Mouse (Mus musculus): ENCODE measurements around the gene Il6st.

The Il6st gene

DNA sequence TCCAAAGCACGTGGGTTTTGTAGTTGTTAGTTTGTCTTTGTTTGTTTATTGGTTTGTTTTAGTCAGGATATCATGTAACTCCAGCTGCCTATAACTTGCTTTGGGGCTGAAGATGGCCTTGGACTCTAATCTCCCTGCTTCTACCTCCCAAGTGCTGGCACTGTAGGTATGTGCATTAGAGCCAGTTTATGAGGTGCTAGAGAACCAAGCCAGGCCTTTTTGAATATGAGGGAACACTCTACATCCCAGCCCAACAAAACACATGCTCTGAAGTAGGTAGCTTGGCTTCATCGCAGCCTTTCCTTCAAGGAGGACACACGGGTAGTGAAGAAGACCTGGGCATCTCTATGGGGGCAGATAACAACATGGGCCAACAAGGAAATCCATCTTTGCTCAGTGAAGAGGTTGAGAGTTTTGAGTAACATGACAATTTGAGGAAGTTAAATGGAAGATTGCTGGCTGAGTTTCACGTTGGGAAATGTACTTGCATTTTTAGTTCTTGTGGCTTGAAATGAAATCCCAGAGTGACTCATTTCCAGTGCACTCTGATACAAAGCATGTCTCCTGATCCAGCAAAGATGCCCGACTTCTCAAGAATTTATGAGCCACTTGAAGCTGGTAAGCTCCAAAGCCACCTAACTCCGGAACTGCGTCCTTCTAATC is 20.9 kb upstream of the Il6st start:
- no peak for DNase-seq (ENCODE audit: extremely low read depth, low read depth)

DNA sequence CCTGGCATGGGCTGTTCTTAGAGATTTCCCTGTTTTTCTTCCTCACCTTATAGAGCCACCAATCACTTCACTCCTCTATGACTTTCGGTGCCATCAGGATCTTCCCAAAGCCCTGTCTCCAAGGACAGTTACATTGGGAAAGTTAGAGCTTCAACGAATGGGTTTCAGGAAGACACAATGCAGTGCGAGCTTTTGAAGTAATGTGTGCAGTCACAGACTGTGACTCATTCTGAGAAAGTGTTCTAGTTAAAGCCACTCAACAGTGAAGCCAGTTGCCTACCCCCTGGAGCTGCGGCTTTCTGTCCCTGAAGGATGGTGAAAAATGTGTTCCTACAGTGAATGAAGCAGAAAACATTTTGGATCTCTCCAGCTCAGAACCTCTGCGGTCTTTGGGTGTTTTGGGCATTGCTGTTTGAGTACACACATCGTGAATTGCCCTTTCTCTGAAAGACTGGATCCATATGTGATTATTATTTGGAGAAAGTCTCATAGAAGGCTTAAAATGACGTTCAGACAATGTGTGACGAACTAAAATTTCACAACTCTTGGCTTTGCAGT is 16.7 kb upstream of the Il6st start:
- DNase-seq (ENCODE audit: extremely low read depth, low read depth), result no peak

DNA sequence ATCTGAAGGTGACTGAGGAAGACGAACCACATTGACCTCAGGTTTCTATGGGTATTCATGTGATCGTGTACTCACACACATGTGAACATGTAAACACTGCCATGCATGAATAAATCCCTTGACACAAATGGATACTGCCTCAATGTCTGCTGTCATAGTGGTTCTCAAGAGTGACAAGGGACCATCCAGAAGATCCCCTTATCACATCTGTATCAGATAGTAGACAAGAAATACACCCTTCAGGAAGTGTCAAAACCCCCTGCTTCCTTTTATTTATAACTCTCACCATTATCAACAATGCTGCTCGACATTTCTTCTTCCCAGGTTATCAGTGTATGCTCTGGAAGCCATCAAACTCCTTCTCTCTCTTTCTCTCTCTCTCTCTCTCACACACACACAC is 13.7 kb upstream of the Il6st start:
- DNase-seq (ENCODE audit: extremely low read depth, low read depth), result no peak

DNA sequence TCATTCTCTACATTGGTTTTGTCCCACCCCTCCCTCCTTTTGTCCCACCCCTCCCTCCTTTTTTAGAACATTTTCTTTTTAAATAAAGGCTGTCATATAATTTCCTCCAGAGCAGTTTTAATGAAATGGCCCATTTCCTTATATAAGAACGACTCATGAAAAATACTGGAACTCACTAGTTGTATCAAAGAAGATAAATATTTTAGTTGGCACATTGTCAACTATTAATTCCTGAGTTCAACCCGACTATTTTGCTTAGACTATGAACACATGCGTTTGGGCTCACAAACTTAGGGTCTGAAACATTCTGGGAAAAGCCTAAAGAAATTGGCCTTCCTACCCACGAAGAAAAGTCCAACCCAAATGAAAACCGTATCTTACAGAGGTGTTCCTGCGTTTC is 6.5 kb upstream of the Il6st start:
- no peak for DNase-seq (ENCODE audit: extremely low read depth, low read depth)

DNA sequence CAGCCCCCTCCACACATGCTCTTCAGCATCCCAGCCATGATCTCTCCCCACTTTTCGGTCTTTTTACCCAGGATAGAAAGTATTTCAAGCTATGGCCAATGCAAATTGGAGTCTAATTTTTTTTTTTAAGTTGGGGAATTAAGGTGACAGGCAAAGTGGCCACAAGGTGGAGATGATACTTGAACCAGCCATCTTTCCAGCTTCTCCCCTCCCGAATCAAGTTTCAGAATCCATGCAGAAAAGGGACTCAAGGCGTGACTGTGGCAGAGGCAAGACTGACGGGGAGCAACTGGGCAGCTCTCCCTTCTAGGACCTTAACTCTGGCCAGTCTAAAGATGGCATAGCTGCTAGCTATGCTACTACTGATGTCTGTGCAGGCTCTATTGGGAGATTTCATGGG is 5.9 kb upstream of the Il6st start:
- no peak for DNase-seq (ENCODE audit: extremely low read depth, low read depth)

DNA sequence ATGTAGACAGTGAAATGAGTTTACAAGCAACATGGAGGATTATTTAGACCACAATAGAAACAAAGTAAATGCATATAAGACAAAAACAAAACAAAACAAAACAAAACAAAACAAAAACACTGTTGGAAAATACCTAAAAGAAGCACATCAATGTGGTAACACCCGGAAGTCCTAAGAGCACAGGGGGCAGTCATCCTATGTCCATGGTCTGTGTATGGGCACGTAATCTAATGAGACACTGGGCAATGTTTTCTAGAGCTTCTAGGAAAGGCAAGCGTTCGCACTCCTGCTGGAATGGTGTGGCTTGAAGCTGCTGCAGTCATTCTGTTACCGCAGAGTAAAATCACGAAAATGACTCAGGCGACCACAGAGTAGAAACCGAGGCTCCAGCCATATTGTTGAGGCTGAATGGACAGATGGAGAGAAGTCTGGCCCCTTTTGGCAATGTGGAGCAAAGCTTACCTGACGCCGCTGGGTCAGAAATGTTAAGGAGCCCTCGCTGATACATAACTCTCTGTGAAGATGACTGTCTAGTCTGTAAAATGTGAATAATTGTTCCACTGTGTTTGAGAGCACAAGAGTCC is 5.3 kb upstream of the Il6st start:
- no peak for DNase-seq (ENCODE audit: extremely low read depth, low read depth)

DNA sequence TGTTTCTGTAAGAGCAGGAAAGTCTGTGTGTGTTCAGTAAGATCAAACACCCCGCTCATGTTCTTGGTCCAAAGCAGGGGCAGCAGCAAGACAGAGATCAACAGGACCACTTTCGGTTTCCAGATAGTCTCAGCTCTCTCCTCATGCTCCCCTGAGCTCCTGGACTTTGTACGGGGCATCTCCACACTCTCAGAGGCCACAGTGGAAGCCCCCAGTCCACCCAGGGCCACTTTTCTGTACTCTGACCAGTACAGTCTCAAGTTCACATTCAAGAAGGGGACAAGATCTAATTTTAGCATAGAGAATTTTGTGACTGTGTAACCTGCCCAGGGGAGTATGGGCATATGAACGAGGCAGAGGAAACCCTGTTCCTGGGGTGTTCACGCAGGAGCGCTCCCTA is 3.9 kb upstream of the Il6st start:
- no peak for DNase-seq (ENCODE audit: extremely low read depth, low read depth)

DNA sequence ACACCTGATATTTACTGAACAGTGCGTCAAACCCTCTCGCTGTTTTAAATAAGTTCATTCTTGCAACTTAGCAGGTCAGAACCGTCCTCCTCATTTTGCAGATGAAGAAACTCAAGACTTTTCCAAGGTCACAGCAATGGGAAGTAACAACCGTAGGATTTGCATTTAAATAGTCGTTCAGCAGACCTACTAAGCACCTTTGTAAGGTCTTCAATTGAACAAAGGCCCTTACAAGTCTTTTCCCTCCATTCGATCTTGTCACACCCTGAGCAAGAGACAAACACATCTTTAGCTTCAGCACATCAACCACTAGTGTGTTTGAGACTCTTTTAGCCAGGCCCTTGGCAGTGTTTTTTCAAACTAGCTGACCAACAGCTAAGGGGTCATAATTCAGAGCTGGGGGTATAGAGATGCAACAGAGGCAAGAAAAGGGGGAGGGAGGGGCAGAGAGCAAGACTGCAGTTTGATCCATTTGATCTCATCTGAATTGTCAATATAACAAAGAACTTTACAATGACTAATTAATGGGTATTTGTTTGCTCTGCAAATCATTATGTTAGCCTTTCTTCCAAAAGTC is 1.4 kb upstream of the Il6st start:
- DNase-seq (ENCODE audit: extremely low read depth, low read depth), result no peak

DNA sequence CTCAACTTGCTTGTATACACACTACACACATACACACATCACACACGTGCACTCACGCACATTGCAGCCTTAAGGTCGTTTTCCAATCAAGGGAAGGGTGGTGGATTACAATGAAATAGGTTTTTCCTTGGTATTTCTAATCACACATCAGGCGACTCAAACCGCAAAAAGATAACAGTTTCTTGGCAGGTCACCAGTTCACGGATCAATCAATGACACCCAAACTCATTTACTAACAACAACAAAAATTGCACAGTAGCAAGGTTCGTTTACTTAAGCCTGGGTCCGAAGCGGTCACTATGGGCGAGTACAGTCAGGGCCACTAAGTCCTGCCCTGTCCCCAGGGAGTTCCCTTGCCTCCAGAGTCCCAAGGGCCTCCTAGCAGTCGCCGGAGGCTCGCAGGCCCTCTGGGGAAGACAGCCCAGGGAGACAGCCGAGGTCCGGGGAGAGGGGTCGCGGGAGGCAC is 500 bp upstream of the Il6st start:
- no peak for DNase-seq (ENCODE audit: extremely low read depth, low read depth)

DNA sequence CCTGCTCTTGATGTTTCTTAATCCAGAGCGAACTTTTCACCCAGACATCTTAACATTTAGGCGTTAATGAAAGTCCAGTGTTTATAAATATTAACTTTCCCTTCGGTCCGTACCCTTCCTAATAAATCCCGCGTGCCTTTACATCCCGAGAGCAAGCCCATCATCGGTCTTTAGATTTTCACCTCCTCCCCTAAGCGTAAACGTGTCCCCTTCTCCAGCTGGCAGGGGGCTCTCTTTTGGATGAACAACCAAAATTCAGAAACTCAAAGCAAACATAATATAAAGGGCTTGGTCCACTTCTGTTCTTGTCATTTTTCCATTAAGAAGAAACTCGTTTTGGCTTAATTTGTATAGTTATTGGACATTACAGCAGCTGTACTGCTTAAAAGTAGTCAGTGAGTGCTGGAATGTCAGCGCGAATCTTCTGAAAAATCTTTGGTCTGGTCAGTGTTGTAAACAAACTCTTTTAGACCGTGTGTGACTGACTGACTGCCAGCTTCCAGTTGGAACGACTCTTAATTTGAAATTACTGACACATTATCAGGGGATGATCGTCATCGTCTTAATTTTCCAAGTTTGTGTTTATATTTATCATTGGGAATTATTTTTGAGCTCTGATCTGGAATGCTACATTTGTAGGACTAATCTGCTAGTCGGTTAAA is 887 bp downstream of the Il6st start:
- no peak for DNase-seq (ENCODE audit: extremely low read depth, low read depth)

DNA sequence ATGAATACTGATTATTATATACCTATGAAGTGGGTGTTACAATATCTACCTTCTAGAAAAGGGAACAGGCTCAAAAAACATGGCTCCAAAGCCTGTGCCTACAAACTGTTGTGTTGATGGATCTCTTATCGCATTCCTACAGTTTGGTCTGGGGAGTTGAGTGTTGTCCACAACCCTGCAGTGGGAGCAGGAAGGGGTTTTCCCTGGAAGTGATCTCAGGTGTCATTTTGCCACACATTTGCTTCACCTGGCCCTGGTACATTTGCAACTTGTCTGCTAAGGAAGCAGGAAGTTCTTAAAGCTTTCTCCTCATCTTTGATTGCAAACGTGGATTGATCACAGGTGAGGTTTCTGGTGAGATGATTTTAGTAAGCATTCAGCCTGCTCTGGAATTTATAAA is 1.7 kb downstream of the Il6st start:
- DNase-seq (ENCODE audit: extremely low read depth, low read depth), result no peak

DNA sequence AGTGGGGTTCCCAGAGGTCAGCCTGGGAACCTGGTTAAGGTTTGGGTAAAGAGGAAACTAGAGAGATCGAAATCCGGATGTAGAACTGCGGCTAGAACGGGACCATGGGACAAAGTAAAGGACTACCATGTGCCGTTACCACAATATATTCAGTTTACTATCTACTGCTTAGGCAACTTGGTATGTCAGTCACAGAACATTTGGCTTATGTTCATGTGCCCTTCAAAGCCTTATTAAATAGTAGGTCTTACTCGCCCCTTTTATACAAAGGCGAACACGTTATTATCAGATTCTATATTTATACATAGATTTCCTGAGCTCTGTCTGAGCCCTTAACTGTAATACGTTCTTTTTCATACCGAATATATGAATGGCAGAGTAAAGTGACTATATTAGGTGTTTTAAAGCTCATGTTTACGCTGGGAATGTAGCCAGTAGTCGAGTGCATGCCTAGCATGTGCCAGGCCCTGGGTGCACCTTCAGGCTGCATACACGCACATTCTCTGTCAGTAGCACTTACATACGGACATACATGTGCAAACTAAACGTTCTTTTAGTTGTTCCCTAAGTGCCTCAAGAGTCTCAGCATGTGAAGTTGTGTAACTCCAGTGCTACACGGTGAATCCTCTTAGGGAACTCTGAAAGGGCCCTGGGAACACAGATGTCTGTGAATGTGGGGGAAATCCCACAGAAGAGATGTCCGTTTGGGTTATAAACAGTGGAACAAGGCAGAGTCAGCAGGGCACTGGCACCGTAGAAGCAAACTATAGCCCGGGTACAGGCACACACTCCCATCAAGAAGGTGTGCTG is 2.5 kb downstream of the Il6st start:
- no peak for DNase-seq (ENCODE audit: extremely low read depth, low read depth)

DNA sequence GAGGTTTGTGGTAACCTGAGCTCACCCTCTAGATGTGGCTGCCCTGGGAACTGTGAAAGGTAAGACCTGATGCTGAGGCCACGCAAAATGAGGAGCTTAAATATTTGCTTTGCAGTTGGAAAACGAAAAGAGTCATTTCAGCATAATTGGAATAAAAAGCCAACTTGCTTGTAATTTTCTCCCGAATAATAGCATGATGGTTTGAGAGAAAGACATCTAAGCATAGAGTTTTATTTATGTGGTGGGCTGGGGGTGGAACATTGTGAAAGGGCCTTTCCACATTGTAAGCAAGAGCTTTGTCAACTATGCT is 3.0 kb downstream of the Il6st start:
- DNase-seq (ENCODE audit: extremely low read depth, low read depth), result no peak

DNA sequence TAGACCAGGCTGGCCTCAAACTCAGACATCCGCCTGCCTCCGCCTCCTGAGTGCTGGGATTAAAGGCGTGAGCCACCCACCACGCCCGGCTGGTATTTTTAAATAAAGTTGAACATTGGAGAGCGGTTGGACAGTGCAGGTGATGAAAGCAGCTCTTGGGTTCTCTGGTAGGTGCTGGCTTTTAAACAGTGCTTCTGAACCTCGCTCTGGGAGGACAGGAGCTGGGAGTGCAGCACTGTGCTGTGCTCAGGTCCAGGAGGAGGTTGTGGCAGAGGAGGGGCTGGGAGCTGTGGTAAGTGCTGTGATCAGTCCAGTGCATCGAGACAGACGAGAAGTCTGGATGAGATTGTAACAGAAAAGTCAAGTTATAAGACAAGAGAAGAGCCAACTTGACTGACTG is 3.5 kb downstream of the Il6st start:
- no peak for DNase-seq (ENCODE audit: extremely low read depth, low read depth)

DNA sequence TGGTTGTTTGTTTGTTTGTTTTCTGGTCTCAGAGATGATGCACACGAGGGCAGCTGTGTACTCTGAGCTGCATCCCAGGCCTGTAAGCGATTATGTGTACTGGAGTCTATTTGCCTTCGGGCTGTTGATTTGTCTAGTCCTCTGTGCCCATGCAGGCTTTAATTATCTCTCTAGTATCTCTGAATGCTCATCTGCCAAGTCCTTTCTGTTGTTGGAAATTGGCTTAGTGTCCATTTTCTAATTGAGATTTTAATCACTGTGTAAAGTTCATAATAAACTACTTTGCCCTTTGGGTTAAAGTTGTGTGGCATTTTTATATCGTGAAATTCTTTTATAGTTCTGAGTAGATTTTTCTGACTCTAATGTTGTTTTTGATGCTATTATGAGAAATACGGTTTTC is 5.6 kb downstream of the Il6st start:
- no peak for DNase-seq (ENCODE audit: extremely low read depth, low read depth)

DNA sequence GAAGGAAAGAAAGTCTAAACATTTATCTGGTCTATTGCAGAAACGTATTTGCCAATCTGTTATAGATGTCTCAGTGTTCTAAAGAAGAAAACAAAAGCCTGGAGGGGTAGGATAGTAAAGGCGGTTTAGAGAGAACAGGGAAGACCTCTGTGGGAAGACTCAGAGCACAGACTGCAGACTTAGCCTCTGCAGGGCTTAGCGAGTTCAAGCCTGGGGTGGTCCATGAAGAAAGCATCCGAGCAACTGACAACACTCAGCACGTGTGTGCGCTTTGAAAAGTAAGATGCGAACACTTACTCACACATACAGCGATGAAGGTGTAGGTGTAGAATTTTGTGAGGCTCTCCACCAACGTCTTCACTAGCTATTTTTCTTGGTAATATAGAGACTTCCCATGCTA is 7.3 kb downstream of the Il6st start:
- DNase-seq (ENCODE audit: extremely low read depth, low read depth), result no peak

DNA sequence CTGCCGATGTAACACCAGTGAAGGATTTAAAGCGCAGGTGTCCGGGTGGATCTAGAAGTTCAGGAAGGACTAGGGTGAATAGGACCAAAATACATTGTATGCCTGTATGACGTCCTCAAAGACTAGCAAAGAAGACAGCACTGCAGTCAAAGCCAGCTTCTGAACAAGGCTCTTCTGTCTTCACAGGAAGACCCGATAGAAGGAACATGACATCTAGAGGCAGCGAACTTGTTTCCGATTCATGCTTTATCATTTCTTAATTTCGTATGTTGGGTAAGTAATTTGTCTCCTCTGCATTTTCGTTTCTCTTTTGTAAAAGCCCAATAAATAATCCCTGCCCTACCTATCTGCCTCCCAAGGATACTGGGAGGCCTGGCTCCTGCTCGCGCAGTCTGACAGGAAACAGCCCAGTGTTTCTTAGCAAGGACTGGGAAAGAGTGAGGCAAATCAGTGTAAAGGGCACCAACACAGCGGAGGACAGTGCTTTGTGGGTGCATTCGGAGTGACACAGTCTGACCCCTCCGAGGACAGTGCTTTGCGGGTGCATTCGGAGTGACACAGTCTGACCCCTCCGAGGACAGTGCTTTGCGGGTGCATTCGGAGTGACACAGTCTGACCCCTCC is 8.6 kb downstream of the Il6st start:
- no peak for DNase-seq (ENCODE audit: extremely low read depth, low read depth)

DNA sequence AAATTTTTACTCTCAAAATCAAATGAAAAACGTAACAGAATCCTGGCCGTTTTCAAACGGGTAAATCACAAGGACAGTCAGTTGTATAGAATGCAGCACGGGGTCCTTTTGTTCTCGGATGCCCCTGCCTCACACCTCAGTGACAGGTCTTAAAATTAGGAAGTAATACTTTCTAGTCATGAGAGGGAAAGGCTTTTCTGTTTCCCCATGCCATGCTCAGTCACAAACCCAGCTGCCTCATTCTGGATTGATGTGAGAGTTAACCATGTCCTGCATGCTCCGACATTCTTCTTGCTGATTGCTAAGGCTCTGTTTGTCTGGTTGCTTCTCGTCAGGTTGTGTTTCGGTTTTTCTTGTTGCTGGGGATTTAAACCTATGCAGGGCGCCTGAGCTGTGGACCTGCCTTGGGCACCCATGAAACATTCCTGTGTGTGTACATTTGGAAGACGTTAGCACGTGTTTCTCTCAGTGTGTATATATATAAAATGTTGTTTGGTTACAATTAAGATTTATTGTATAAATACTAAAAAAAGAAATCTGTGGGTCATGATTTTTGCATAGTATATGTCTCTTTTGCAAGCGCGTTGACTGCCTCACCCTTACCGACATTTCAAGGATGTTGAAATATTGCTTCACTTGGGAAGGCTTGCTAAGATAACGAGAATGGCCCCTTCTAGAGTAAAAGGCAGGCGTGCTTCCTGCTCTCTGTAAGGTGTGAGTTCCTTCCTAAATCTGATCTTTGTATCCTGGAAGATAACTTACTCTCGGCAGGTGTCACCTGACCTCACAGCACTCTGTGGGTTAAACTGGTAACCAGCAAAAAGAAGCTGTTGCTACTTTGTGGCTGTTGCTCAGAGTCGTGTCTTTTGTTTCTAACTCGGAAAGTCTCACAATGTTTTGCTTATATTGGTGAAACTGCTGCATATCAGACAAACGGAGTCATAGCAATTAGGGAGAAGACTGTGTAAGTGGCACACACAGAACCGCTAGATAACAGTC is 10.2 kb downstream of the Il6st start:
- no peak for DNase-seq (ENCODE audit: extremely low read depth, low read depth)

DNA sequence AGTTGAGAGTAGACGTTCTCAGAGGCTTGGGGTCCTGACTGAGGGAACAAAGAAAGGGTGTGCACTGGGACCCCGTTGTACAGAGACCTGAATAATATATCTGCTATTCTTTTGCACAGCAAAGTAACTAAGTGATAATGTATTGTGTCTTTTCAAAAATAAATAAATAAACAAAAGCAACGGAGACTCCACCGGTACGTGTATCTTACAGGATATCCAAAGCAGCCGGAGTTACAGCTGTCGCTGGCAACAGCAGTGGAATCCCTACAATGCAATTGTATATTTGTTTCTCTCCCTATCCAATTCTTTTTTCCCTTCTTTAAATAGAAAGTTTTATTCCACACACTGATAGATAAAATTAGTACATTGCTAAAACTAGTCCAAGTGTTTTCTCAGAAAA is 15.2 kb downstream of the Il6st start:
- no peak for DNase-seq (ENCODE audit: extremely low read depth, low read depth)

DNA sequence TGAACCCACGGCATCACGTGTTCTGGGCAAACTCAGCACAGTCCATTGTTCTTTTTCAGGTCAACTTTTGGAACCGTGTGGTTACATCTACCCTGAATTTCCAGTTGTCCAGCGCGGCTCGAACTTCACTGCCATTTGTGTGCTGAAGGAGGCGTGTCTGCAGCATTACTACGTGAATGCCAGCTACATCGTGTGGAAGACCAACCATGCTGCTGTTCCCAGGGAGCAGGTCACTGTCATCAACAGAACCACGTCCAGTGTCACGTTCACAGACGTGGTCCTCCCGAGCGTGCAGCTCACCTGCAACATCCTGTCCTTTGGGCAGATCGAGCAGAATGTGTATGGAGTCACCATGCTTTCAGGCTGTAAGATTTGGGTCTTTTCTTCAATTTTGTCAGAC is 16.1 kb downstream of the Il6st start:
- no peak for DNase-seq (ENCODE audit: extremely low read depth, low read depth)

All from MEL-GATA-1-ER (cell line).